Mouse (Mus musculus): Measurements from ENCODE around the gene Ubd.

DNA sequence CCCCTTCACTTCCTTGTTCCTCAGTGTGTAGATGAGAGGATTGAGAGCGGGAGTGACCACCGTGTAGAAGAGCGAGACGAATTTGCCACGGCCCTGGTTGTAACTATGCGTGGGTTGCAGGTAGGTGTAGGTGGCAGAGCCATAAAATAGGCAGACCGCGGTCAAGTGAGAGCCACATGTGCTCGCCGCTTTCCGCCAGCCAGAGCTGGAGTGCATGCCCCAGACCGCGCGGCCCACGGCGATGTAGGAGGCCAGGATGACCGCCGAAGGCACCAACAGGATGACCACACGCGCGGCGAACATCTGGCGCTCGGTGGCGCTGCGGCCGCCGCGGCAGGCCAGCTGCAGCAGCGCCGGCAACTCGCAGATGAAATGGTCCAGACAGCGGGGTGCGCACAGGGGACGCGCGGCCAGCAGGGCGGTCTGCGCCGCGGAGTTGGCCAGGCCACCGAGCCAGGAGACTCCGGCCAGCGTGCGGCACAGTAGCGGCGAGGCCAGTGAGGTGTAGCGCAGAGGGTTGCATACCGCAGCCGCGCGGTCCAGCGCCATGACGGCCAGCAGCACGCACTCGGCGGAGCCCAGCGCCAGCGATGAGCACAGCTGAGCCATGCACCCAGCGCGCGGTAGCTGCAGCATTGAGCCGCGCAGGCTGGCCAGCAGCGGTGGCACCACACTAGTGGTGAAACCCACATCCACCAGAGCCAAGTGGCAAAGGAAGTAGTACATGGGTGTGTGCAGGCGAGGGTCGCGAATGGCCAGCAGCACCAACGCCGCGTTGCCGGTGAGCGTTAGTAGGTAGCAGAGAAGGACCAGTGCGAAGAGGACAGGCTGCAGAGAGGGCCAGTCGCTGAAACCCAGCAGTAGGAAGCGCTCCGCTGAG is 3.4 kb downstream of the Ubd start:
- TF ChIP-seq POLR2A (IDR thresholded peaks at IDR 0.05; ENCODE audit: insufficient read depth, low read length) = no peak
- TF ChIP-seq CTCF (IDR thresholded peaks at IDR 0.05; ENCODE audit: low read depth, low read length) = no peak
- TF ChIP-seq EP300 (IDR thresholded peaks at IDR 0.05; ENCODE audit: insufficient read depth, low read depth, low read length) = peak; percentile 54; the same call in 1 of the 2 replicates

Measured in ES-Bruce4 (cell line).